Mouse (Mus musculus) left cerebral cortex, adult 18-20 months (tissue): ENCODE measurements at regions not wholly inside any gene's neighbourhood (a gene's known extent, or its start where the extent isn't known, plus 50 kb on each side); places are given as distances from the start of the nearest gene placed in this dataset.

Experiments used
- DNase-seq, 2 experiments: peaks; one replicate each; pipeline ENCODE4 v3.0.0; 2021 to 2022; ENCODE audit warnings: low spot score in 2 of 2, mixed read lengths in 1 of 2

DNA sequence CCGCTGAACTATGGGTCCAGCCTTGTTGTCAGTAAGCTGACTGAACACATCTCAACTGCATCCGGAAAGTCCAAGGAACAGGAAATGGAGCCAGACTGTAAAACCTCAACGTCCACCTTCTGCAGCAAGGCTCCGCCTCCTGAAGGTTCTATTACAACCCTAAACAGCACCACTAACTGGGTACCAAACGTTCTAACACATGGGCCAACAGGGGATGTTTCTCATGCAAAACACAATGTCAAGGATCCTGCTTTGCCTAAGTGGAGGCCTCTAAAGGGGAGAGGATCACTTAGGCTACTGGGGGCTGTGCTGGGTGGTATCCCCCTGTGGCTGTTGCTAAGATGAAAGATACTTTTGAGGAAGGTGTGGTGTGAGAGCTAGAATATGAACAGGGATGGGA, 51.0 kb upstream of the Stt3b start:
- no peak for DNase-seq

- no peak for DNase-seq
Observed at GRCm38 (mm10) chr9:115361881-115362280, 51.7 kb upstream of the Stt3b start.

DNA sequence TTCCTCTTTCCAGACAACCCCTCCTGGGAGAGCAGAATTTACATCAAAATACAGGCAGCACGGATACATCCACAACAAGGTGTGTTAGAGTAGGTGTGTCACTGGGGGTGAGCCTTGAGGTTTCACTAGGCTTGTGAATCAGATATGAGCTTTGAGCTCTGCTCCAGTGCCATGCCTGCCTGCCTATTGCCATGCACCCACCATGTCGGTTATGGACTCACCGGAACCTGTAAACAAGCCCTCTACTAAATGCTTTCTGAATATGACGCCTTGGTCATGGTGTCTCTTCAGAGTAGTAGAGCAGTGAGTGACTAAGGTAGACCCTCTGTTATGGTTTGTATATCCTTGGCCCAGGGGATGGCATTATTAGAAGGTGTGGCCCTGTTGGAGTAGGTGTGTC, 52.3 kb upstream of the Stt3b start:
- DNase-seq = no peak

DNA sequence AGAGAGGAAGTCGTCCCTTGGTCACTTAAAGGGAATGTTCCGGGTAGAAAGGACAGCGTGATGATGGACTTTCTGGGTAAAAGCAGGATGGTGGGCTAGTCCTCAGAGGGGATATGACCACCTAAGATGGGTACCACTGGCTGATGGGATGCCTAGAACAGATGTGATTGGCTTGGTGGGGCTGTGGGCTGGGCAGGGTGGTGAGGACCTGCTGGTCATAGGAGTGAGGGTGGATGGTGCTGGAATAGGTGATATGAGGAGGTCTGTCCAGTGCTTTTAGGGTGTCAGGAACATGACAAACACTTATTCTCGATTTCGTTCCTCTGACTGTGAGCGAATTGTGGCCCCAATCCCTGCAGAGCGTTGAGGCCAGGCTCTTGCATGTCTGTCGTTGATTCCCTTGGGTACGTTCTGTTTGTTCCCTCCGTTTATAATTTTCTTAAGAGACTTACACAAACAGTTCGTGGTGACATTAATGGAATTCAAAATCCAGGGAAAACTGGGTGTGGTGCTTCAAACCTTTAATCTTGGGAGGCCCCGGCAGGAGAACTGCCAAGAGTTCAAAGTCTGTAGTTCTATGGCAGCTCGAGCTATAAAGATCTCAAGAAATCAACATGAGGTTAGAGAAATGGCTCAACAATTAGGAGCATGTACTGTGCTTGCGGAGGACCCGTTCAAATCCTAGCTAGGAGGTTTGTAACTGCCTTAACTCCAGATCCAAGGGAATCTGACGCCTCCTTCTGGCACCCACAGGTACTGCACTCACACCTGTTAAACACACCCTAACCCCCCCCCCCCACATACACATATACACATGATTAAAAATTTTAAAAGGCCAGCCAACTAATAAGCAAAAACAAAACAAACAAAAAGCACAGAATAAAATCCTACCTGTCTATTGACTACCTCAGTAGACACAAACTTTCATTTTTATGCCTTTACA, 55.0 kb upstream of the Stt3b start:
- no peak for DNase-seq

DNA sequence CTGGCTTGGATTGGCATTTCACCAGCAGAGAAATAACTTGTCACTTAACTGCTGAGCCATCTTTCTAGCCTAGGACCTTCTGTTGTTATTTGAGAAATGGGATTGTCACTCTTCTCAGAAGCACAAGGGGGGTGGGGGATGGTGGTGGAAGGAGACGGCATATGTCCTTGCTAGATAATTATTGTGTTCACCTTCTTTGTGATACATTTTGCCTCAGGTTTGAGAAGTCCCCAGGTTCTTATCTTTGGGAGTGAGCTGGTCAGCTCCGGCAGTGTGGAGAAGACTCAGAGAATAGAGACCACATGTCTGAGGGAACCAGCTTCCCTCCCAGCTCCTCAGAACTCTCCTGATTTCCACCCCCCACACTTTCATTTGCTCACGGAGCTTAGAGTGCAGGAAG, 57.6 kb upstream of the Stt3b start:
- no peak for DNase-seq

DNA sequence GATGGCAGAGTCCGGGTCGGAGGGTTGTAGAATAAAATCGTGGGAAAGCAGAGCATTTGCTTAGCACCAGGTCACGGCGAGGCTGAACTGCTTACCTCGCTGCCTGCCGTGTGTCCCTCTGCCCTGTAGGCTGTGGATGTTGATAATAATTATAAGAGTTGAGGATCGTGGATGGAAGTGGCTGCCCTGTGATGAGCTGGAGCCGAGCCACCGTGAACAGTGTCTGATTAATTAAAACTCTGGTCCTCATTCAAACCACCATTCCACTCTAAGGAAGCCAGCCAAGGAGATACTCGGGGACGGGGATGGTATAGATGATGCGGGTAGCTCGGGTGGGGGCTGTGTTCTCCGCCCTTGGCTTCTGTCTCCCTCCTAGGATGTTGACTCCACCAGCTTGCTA, 70.1 kb upstream of the Stt3b start:
- no peak for DNase-seq

DNA sequence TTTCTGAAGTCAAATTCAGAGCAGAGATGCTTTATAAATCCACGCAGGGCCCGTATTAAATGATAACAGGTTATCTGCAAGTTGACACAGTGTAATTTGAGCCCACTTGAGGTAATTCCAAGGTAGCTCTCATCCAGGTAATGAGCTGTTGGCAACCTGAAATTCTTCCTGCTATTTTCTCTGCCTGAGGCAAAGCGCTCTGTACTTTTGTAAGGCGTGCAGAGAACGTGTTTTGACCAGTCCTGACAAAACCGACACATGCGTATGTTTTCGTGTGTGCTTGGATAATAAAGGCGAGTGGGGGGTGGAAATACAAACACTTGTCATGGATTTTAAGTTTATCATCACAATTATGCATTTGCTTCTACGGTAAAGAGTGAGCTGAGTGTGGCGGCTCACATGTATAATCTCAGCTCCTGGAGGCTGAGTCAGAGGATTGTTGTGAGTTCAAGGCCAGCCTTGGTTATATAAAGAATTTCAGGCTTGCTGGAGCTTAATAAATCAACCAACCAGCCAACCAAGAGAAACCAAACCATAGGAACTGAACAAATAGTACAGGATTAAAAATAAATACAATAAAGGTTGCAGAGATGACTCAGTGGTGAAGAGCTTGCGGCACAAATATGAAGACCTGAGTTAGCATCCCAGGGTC, 72.7 kb upstream of the Stt3b start:
- no peak for DNase-seq

- no peak for DNase-seq
Observed at GRCm38 (mm10) chr9:115383935-115384334, 73.7 kb upstream of the Stt3b start.

DNA sequence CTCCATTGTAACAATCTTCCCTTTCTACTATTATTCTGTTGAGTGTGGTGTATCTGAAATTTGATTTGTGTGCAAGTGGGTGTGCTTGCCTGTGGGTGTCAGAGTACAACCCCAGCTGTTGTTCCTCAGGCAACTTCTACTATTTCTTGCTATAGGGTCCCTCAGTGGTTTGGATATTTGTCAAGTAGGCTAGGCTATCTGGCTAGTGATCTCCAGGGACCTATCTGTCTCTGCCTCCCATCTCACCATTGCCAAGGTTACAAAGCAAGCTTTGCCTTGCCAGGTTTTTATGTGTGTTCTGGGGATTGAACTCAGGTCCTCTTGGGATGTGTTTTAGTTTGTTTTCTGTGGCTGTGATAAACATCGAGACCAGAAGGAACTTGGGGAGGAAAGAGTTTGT, 74.1 kb upstream of the Stt3b start:
- no peak for DNase-seq

GRCm38 (mm10) chr9:115387471-115388360, 77.5 kb upstream of the Stt3b start:
- no peak for DNase-seq

DNA sequence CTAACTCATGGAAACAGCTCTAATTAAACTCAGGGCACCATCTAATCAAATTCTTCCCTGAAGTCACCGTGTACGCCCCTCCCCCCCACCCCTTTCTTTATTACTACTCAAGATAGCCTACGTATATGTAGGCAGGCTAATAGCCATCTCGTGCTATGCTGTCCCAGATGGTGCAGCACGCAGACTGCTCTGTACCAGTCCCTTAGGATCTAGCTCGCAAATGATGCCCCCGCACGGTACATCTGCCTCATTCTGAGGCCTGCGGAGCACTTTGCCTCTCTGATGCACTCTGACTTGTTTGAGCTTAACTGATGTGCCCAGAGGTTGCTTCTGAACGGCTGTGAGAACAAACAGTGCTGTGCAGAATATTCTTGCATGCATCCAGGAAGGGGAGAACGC, 78.1 kb upstream of the Stt3b start:
- DNase-seq = no peak

DNA sequence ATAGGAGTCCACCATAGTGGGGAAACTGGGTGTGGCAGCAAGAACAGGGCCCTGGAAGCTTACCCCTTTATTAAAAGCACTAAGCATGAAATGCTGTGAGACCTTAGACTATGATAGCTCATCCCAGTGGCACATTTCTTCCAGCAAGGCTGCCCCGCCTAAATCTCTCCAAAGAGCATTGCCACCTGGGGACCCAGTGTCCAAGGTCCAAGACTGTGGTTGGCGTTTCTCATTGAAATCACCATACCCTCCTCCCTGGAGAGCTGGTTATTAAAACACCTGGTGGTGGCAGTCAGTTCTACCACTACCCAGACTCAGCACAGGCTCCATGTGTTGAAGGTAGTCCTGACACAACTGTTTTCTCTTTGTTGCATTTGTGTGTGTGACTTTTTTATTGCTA, 78.9 kb upstream of the Stt3b start:
- DNase-seq = no peak

GRCm38 (mm10) chr9:115390880-115391281, 80.7 kb upstream of the Stt3b start:
- DNase-seq = peak; percentile 14 to 24

GRCm38 (mm10) chr9:115395511-115395910, 85.3 kb upstream of the Stt3b start:
- no peak for DNase-seq

DNA sequence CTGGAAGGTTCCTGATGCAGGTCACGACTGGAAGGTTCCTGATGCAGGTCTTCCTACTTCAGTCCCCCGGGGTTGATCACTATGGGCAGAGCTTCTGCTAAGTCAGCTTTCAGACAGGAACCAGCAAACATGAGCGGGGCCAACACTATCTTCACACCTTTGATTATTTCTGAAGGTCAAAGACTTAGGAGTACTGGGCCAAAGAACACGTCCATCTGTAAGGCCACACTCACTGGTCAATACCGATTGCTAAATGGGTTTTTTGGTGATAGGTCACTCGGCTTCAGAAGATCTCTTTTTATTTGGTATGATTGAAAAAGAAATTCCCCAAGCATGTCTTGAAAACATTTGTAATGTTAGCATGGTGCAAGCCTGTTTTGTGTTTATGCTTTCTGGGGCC, 90.2 kb upstream of the Stt3b start:
- no peak for DNase-seq

DNA sequence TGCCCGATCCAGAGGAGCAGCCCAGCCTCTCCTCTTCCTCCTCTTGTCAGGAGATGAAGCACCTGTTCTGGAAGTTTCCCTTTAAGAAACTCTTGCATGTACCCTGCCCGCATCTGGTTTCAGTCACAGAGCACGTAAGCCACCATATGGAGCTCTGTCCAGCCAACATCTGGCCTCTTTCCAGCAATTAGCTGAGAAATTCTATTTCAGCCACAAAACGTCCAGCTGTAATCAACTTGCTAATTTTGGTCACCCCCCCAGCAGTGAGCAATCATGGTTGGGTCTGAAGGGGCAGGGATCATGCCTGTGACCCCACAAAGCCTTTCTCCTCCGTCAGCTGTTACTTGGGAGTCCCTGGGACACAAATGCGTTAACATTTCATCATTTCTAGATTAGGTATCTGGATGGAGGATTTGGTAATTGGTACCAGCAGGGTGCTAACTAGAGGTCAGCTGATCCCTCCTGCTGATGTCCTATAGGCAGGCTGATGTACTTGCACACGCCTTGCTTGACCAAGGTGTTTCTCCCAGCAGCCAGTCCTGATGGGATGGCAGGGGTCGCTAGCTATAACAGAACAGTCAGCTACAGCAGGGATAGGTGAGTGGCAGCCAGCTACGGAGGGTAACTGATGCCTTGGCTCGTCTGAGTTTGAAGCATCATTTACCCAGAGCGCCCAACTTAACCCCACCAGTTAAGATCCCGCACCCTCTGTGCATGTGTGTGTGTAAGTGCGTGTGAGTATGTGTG, 91.4 kb upstream of the Stt3b start:
- no peak for DNase-seq

DNA sequence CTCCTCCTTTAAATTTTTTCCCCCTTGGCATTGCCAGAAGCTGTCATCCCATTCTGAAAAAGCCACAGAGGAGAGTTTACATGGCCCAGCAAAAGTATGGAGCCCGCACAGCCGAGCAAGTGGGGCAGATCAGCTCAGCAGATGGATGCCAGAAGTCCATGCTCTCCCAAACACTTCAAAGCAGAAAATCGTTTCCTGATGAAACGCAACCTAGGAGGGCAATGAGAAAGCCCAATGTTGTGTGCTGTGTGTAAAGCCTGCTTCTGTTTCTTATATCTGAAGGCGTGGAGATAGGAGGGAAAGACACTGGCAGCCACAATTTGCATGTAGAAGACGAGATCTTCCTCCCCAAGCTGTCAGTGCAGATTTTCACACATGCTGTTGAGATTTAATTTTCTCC, 92.4 kb upstream of the Stt3b start:
- DNase-seq = no peak

GRCm38 (mm10) chr9:115403354-115403968, 93.2 kb upstream of the Stt3b start:
- no peak for DNase-seq

GRCm38 (mm10) chr9:115407901-115408470, 97.8 kb upstream of the Stt3b start:
- no peak for DNase-seq

GRCm38 (mm10) chr9:115408886-115409285, 98.7 kb upstream of the Stt3b start:
- no peak for DNase-seq
